Mouse (Mus musculus) CH12.LX (cell line): Measurements from ENCODE around the gene Srcap.

Experiments used
- CTCF ChIP-seq, 2 experiments: IDR thresholded peaks in 1 of 2; conservative IDR thresholded peaks in 1 of 2; 2 replicates each; pipeline ENCODE4 v1.5.1; 2011 to 2012; ENCODE audit warnings: low read depth in 2 of 2, low read length in 2 of 2, improper control_type of control experiment in 1 of 2, inconsistent platforms in 1 of 2, mild to moderate bottlenecking in 1 of 2, moderate library complexity in 1 of 2
- E2F4 ChIP-seq: IDR thresholded peaks from 2 replicates; pipeline ENCODE4 v1.6.1; 2011; ENCODE audit warnings: low read depth, low read length, improper control_type of control experiment; ENCODE audit not compliant: insufficient replicate concordance
- EP300 ChIP-seq: IDR thresholded peaks from 2 replicates; pipeline ENCODE4 v1.6.1; 2011; ENCODE audit warnings: low read length, improper control_type of control experiment
- MXI1 ChIP-seq: IDR thresholded peaks from 2 replicates; pipeline ENCODE4 v1.6.1; 2011; ENCODE audit warnings: mild to moderate bottlenecking, low read depth, low read length, improper control_type of control experiment
- NELFE ChIP-seq: IDR thresholded peaks from 2 replicates; pipeline ENCODE4 v1.6.1; 2011; ENCODE audit warnings: low read depth, low read length, improper control_type of control experiment
- POLR2A ChIP-seq: IDR thresholded peaks from 2 replicates; pipeline ENCODE4 v1.6.1; 2011; ENCODE audit warnings: low read depth, mild to moderate bottlenecking, improper control_type of control experiment, low read length
- ZMIZ1 ChIP-seq: IDR thresholded peaks from 2 replicates; pipeline ENCODE4 v1.6.1; 2012; ENCODE audit warnings: low read depth, mild to moderate bottlenecking, inconsistent platforms, low read length, improper control_type of control experiment

- no peak for TF ChIP-seq CTCF (conservative IDR thresholded peaks at IDR 0.05 in 1 of 2, IDR thresholded peaks at IDR 0.05 in 1 of 2; ENCODE audit: low read depth in 2 of 2, low read length in 2 of 2)
- TF ChIP-seq POLR2A = no peak
- TF ChIP-seq MXI1 = no peak
- TF ChIP-seq EP300 = no peak
- TF ChIP-seq ZMIZ1 = no peak
- no peak for TF ChIP-seq E2F4
- no peak for TF ChIP-seq NELFE
Observed at GRCm38 (mm10) chr7:127561340-127561858, 49.6 kb downstream of the Srcap start, which contains the start of gene Tmem265.
